Mouse (Mus musculus) MEL (cell line): ENCODE measurements at regions not wholly inside any gene's neighbourhood (a gene's known extent, or its start where the extent isn't known, plus 50 kb on each side); places are given as distances from the start of the nearest gene placed in this dataset.

Experiments used
- DNase-seq: peaks from one replicate; pipeline ENCODE4 v3.0.0; 2011; ENCODE audit warnings: low read depth, low spot score
- H3K27ac ChIP-seq: 2 replicates; pipeline ENCODE4 v1.5.1; 2012; ENCODE audit warnings: low read depth, mild to moderate bottlenecking, control low read depth, low read length, moderate library complexity; ENCODE audit not compliant: control insufficient read depth
- H3K27me3 ChIP-seq, 2 experiments: fragments of 150-350 bp in 1 of 2; sonication (generic) in 1 of 2; 2 replicates each; pipeline ENCODE4 v1.6.1; 2012; ENCODE audit warnings: low read length in 2 of 2, mild to moderate bottlenecking in 2 of 2, improper control_type of control experiment in 1 of 2, moderate library complexity in 1 of 2; ENCODE audit not compliant: insufficient read depth in 2 of 2, control insufficient read depth in 1 of 2
- H3K36me3 ChIP-seq, 2 experiments: 2 replicates each; pipeline ENCODE4 v1.6.1; 2012 to 2014; ENCODE audit warnings: low read length in 2 of 2, improper control_type of control experiment in 1 of 2, inconsistent platforms in 1 of 2, mild to moderate bottlenecking in 1 of 2; ENCODE audit not compliant: insufficient read depth in 2 of 2, control insufficient read depth in 1 of 2
- H3K4me1 ChIP-seq, 2 experiments: fragments of 150-350 bp in 1 of 2; sonication (generic) in 1 of 2; 2 replicates each; pipeline ENCODE4 v1.6.1; 2012; ENCODE audit warnings: low read length in 2 of 2, improper control_type of control experiment in 1 of 2, mild to moderate bottlenecking in 1 of 2; ENCODE audit not compliant: insufficient read depth in 2 of 2, control insufficient read depth in 1 of 2
- H3K4me3 ChIP-seq, 2 experiments: fragments of 150-350 bp in 1 of 2; sonication (generic) in 1 of 2; 2 replicates each; pipeline ENCODE4 v1.5.1; 2012; ENCODE audit warnings: low read depth in 2 of 2, low read length in 2 of 2, mild to moderate bottlenecking in 2 of 2, moderate library complexity in 2 of 2, control low read depth in 1 of 2, improper control_type of control experiment in 1 of 2; ENCODE audit not compliant: control insufficient read depth in 1 of 2, insufficient read depth in 1 of 2
- H3K79me2 ChIP-seq: 2 replicates; pipeline ENCODE4 v1.6.1; 2012; ENCODE audit warnings: mild to moderate bottlenecking, low read length, moderate library complexity; ENCODE audit not compliant: control insufficient read depth, poor library complexity, insufficient read depth
- H3K9ac ChIP-seq: 2 replicates; pipeline ENCODE4 v1.6.1; 2012; ENCODE audit warnings: low read depth, mild to moderate bottlenecking, control low read depth, low read length, moderate library complexity; ENCODE audit not compliant: control insufficient read depth, poor library complexity, severe bottlenecking
- H3K9me3 ChIP-seq: fragments of 150-350 bp; sonication (generic); replicated peaks from 2 replicates; pipeline ENCODE4 v1.6.1; 2012; ENCODE audit warnings: mild to moderate bottlenecking, low read length, improper control_type of control experiment, moderate library complexity; ENCODE audit not compliant: insufficient read depth
- BHLHE40 ChIP-seq: IDR thresholded peaks from 2 replicates; pipeline ENCODE4 v1.6.1; 2012; ENCODE audit warnings: low read depth, mild to moderate bottlenecking, inconsistent platforms, low read length, improper control_type of control experiment, borderline replicate concordance
- CHD1 ChIP-seq: IDR thresholded peaks from 2 replicates; pipeline ENCODE4 v1.6.1; 2012; ENCODE audit warnings: low read depth, mild to moderate bottlenecking, inconsistent platforms, low read length, improper control_type of control experiment
- CHD2 ChIP-seq: IDR thresholded peaks from 2 replicates; pipeline ENCODE4 v1.6.1; 2011; ENCODE audit warnings: low read length, improper control_type of control experiment
- EP300 ChIP-seq, 2 experiments: IDR thresholded peaks; 2 replicates each; pipeline ENCODE4 v1.6.1; 2011; ENCODE audit warnings: improper control_type of control experiment in 2 of 2, low read length in 2 of 2, low read depth in 1 of 2, mild to moderate bottlenecking in 1 of 2
- ETS1 ChIP-seq: IDR thresholded peaks from 2 replicates; pipeline ENCODE4 v1.6.1; 2012; ENCODE audit warnings: low read depth, mild to moderate bottlenecking, inconsistent platforms, low read length, improper control_type of control experiment, moderate library complexity
- GABPA ChIP-seq: IDR thresholded peaks from 2 replicates; pipeline ENCODE4 v1.6.1; 2012; ENCODE audit warnings: low read depth, mild to moderate bottlenecking, inconsistent platforms, low read length, improper control_type of control experiment, moderate library complexity
- GATA1 ChIP-seq: IDR thresholded peaks from 2 replicates; pipeline ENCODE4 v1.6.1; 2011; ENCODE audit warnings: low read depth, low read length, improper control_type of control experiment
- HCFC1 ChIP-seq: IDR thresholded peaks from 2 replicates; pipeline ENCODE4 v1.6.1; 2012; ENCODE audit warnings: low read depth, mild to moderate bottlenecking, inconsistent platforms, low read length, improper control_type of control experiment, moderate library complexity
- JUND ChIP-seq: IDR thresholded peaks from 2 replicates; pipeline ENCODE4 v1.6.1; 2011; ENCODE audit warnings: low read depth, mild to moderate bottlenecking, improper control_type of control experiment, low read length
- MAFK ChIP-seq: IDR thresholded peaks from 2 replicates; pipeline ENCODE4 v1.6.1; 2011; ENCODE audit warnings: low read depth, mild to moderate bottlenecking, low read length, improper control_type of control experiment, borderline replicate concordance
- MAZ ChIP-seq: IDR thresholded peaks from 2 replicates; pipeline ENCODE4 v1.6.1; 2012; ENCODE audit warnings: low read depth, mild to moderate bottlenecking, inconsistent platforms, low read length, improper control_type of control experiment
- MEF2A ChIP-seq: IDR thresholded peaks from 2 replicates; pipeline ENCODE4 v1.6.1; 2014; ENCODE audit warnings: low read depth, mild to moderate bottlenecking, inconsistent platforms, low read length, improper control_type of control experiment; ENCODE audit not compliant: poor library complexity, insufficient replicate concordance, severe bottlenecking; ENCODE audit errors: extremely low read depth
- MXI1 ChIP-seq: IDR thresholded peaks from 2 replicates; pipeline ENCODE4 v1.6.1; 2011; ENCODE audit warnings: mild to moderate bottlenecking, low read depth, low read length, improper control_type of control experiment
- MYB ChIP-seq: IDR thresholded peaks from 2 replicates; pipeline ENCODE4 v1.6.1; 2011; ENCODE audit warnings: mild to moderate bottlenecking, low read depth, low read length, improper control_type of control experiment
- NELFE ChIP-seq: IDR thresholded peaks from 2 replicates; pipeline ENCODE4 v1.6.1; 2011; ENCODE audit warnings: low read depth, low read length, improper control_type of control experiment
- NRF1 ChIP-seq: IDR thresholded peaks from 2 replicates; pipeline ENCODE4 v1.6.1; 2014; ENCODE audit warnings: low read depth, mild to moderate bottlenecking, inconsistent platforms, low read length, improper control_type of control experiment, moderate library complexity; ENCODE audit not compliant: poor library complexity, insufficient read depth, severe bottlenecking
- POLR2AphosphoS2 ChIP-seq: IDR thresholded peaks from 2 replicates; pipeline ENCODE4 v1.6.1; 2011; ENCODE audit warnings: low read length, improper control_type of control experiment
- POLR2AphosphoS5 ChIP-seq: IDR thresholded peaks from 2 replicates; pipeline ENCODE4 v1.6.1; 2012; ENCODE audit warnings: low read depth, borderline replicate concordance, mild to moderate bottlenecking, inconsistent platforms, low read length, moderate library complexity, mixed read lengths
- RAD21 ChIP-seq: IDR thresholded peaks from 2 replicates; pipeline ENCODE4 v1.6.1; 2011; ENCODE audit warnings: mild to moderate bottlenecking, low read depth, low read length, improper control_type of control experiment
- RCOR1 ChIP-seq: IDR thresholded peaks from 2 replicates; pipeline ENCODE4 v1.6.1; 2012; ENCODE audit warnings: low read depth, mild to moderate bottlenecking, inconsistent platforms, low read length, improper control_type of control experiment
- SIN3A ChIP-seq: IDR thresholded peaks from 2 replicates; pipeline ENCODE4 v1.6.1; 2012; ENCODE audit warnings: low read length, improper control_type of control experiment, inconsistent platforms
- SMC3 ChIP-seq: IDR thresholded peaks from 2 replicates; pipeline ENCODE4 v1.6.1; 2011; ENCODE audit warnings: low read depth, low read length, improper control_type of control experiment
- TBP ChIP-seq: IDR thresholded peaks from 2 replicates; pipeline ENCODE4 v1.8.0; 2011; ENCODE audit warnings: low read depth, low read length, improper control_type of control experiment
- TCF12 ChIP-seq: IDR thresholded peaks from 2 replicates; pipeline ENCODE4 v1.6.1; 2014; ENCODE audit warnings: low read depth, mild to moderate bottlenecking, inconsistent platforms, low read length, improper control_type of control experiment, moderate library complexity
- USF1 ChIP-seq: IDR thresholded peaks from 2 replicates; pipeline ENCODE4 v1.6.1; 2014; ENCODE audit warnings: low read depth, mild to moderate bottlenecking, inconsistent platforms, low read length, improper control_type of control experiment, moderate library complexity
- USF2 ChIP-seq, 2 experiments: IDR thresholded peaks; 2 replicates each; pipeline ENCODE4 v1.6.1; 2011 to 2012; ENCODE audit warnings: improper control_type of control experiment in 2 of 2, low read length in 2 of 2, borderline replicate concordance in 1 of 2, inconsistent platforms in 1 of 2, low read depth in 1 of 2, mild to moderate bottlenecking in 1 of 2; ENCODE audit not compliant: insufficient read depth in 1 of 2
- ZC3H11A ChIP-seq: IDR thresholded peaks from 2 replicates; pipeline ENCODE4 v1.6.1; 2012; ENCODE audit warnings: low read depth, mild to moderate bottlenecking, inconsistent platforms, low read length, improper control_type of control experiment

DNA sequence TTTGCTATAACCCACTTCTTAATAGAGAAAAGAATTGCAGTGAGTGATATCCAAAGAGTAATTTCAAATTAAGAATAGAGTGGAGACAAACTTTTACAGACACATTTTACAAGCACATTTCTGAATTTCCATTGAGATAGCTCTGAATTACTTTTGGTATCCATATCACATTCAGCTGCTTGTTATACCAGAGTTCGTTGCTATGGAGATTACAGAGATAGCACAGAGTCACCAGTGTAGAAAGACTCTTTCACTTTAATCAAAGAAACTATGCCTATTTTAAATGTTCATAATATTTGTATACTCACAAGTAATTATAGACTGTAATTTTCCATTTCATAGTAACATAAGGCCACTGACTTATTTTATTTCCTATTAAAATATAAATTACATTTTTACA, 52.7 kb upstream of the Slc13a1 start:
- H3K9me3 ChIP-seq: no peaks in the 10 kb centered on the region
- H3K4me3 ChIP-seq: no peak overlapping the region
- H3K9ac ChIP-seq: no peak overlapping the region
- DNase-seq: no peak
- H3K79me2 ChIP-seq: no peaks in the 10 kb centered on the region
- H3K27ac ChIP-seq: no peak overlapping the region
- H3K4me1 ChIP-seq: no peaks in the 10 kb centered on the region
- no peaks in the 10 kb centered on the region for H3K36me3 ChIP-seq
- TF ChIP-seq CHD2: no peak
- no peak for TF ChIP-seq MEF2A
- TF ChIP-seq TCF12: no peak
- no peak for TF ChIP-seq MXI1
- TF ChIP-seq ETS1: no peak
- TF ChIP-seq JUND: no peak
- no peak for TF ChIP-seq CHD1
- TF ChIP-seq POLR2AphosphoS2: no peak
- no peak for TF ChIP-seq NELFE
- no peak for TF ChIP-seq NRF1
- no peak for TF ChIP-seq RAD21
- no peak for TF ChIP-seq MYB
- no peak for TF ChIP-seq SIN3A
- no peak for TF ChIP-seq BHLHE40
- TF ChIP-seq USF1: no peak
- no peak for TF ChIP-seq MAZ
- no peak for TF ChIP-seq USF2 (IDR thresholded peaks at IDR 0.05; ENCODE audit: borderline replicate concordance in 1 of 2, insufficient read depth in 1 of 2, low read depth in 1 of 2, low read length in 2 of 2)
- TF ChIP-seq EP300 (IDR thresholded peaks at IDR 0.05; ENCODE audit: low read depth in 1 of 2, low read length in 2 of 2): no peak
- no peak for TF ChIP-seq MAFK
- no peak for TF ChIP-seq GATA1
- no peaks in the 10 kb centered on the region for H3K27me3 ChIP-seq

DNA sequence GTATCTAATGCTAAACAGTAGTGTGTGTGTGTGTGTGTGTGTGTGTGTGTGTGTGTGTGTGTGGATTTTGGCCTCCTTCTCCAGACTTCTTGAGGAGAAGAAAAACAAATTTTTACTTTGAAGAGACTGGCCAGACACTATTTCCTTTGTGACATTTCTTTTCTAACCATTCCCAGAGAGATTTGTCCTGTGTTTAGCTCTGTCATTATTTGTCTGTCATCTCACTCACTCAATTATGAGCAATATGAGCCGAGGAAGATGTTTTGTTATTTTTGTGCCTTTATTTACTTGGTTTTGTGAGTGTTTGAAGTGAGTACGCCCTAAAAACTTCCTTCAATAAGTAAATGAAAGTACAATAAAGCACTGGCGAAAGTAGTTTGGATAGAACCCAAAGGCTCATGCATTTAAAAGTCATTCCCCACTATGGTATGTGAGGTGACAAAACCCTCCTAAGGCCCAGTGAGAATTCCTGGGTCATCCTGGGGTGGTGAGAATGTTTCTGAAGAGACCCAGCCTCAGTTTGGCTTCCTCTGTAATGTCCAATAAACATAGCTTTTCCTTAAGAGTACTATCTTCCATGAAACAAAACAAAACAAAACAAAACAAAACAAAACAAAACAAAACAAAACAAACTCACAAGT, 52.1 kb upstream of the Slc13a1 start:
- Histone ChIP-seq H3K79me2 (no peaks in the 10 kb centered on the region), H3K4me1 (no peaks in the 10 kb centered on the region), H3K27me3 (no peaks in the 10 kb centered on the region), H3K9me3 (no peaks in the 10 kb centered on the region), H3K4me3 (no peak overlapping the region), H3K9ac (no peak overlapping the region), H3K36me3 (no peaks in the 10 kb centered on the region), H3K27ac (no peak overlapping the region)
- no peak for TF ChIP-seq NELFE
- TF ChIP-seq POLR2AphosphoS5: no peak
- TF ChIP-seq ZC3H11A: no peak
- TF ChIP-seq HCFC1: no peak
- TF ChIP-seq MAZ: no peak
- no peak for TF ChIP-seq SIN3A
- TF ChIP-seq CHD2: no peak
- no peak for TF ChIP-seq SMC3
- no peak for TF ChIP-seq RCOR1
- no peak for TF ChIP-seq TBP
- no peak for TF ChIP-seq GATA1
- no peak for TF ChIP-seq GABPA
- TF ChIP-seq ETS1: no peak
- TF ChIP-seq BHLHE40: no peak
- DNase-seq: no peak
